Mouse (Mus musculus) left cerebral cortex, postnatal 10 days (tissue): ENCODE measurements at regions not wholly inside any gene's neighbourhood (a gene's known extent, or its start where the extent isn't known, plus 50 kb on each side); places are given as distances from the start of the nearest gene placed in this dataset.

ENCODE experiments used
- DNase-seq, 2 experiments: peaks; one replicate each; pipeline ENCODE4 v3.0.0; 2021 to 2022; ENCODE audit warnings: low spot score in 2 of 2, mixed read lengths in 1 of 2; ENCODE audit errors: extremely low spot score in 1 of 2
- intact Hi-C: fragments of 180-260 bp; cut with DNase I; formaldehyde crosslinking; loops from one replicate; pipeline ENCODE4 v1.15.1; 2025

DNA sequence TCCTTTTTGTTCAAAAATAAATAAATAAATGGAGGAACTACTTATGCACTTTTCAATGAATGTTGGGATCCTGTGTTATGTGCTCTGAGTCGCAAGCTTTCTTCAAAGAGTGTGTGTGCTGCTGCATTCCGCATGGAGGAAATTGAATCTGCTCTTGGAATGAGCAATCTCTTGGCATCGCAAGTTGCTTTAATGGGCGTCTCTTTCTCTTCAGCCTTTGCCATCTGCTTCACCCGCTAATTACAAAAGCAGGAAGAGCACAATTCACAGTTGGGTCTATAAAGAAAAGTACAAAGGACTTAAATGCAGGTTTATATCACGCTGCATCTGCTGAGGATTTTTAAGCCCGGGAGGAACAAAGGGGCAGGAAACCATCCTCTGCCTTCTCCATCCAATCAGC is 272.5 kb upstream of the Lrig3 start:
- intact Hi-C loops = no loop called here
- DNase-seq = no peak

DNA sequence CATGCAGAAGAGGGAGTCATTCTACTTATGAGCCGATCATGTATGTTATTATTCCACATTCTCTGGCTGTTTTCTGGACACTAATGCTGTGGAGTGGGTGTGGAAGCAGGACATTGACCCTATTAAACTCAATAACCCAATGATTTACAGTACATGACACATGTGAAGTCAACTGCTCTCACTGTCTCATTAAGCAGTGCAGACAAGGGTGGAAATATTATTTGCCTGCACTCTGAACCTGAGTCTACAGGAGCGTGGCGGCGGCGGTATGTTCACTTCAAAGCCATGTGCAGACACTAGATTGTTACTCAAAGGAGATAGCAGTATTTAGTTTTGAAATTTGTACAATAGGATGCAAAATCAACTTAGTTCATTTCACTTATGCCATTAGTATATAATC is 269.8 kb upstream of the Lrig3 start:
- no peak for DNase-seq
- intact Hi-C loops = no loop called here

- DNase-seq = peak; percentile 38 to 86
- intact Hi-C loops = loop anchor here (2.0 to 5.0 kb wide), 2 partner anchors 607 to 806 kb away; no protein-coding TSS in a partner anchor
These were observed 240.8 kb upstream of the Lrig3 start for GRCm38 (mm10) chr10:125725077-125725680.

DNA sequence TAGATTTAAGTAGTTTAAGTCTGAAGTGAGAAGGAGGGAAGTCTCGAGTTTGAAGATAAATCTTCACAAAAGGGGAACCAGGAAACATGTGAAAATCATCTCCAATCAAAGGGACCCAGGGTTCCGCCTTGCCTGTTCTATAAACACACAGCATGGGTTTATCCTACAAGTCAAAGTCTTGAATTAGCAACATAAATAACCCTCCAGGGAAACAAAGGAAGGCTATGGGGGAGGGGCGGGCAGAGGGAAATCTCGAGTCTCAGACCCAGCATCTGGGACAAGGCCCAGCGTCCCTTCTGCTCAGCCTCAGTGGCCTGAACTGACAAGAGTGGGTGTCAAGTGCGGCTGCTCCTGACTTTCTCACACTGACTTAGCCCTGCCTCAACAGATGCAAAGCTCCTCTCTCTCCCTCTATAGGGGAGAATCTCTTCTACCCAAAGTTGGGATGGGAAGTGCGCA is 240.3 kb upstream of the Lrig3 start:
- DNase-seq = peak in 1 of 2 experiments; percentile 79
- intact Hi-C loops = loop anchor here (2.0 to 5.0 kb wide), 2 partner anchors 607 to 805 kb away; no protein-coding TSS in a partner anchor

DNA sequence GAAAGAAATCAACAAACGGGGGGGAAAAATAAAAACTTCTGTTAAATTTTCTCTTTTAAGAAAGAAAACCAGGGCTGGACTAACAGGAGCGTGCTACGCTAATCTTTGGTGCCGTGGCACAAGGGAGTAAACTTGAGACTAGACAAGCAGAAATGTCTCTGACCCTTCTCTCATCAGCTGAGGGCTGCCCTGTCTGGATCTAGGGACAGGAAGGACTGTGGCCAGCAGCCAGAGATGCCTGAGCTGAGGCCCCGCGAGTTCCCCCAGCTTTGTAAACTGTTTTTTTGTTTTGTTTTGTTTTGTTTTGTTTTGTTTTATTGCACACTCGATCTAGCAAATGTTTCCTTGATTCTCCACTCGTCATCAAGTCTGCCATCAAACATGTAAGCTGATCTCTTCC is 239.4 kb upstream of the Lrig3 start:
- peak in 1 of 2 experiments; percentile 48 for DNase-seq
- intact Hi-C loops = loop anchor here (5.0 kb wide), 1 partner anchor 606 kb away; no protein-coding TSS in a partner anchor

DNA sequence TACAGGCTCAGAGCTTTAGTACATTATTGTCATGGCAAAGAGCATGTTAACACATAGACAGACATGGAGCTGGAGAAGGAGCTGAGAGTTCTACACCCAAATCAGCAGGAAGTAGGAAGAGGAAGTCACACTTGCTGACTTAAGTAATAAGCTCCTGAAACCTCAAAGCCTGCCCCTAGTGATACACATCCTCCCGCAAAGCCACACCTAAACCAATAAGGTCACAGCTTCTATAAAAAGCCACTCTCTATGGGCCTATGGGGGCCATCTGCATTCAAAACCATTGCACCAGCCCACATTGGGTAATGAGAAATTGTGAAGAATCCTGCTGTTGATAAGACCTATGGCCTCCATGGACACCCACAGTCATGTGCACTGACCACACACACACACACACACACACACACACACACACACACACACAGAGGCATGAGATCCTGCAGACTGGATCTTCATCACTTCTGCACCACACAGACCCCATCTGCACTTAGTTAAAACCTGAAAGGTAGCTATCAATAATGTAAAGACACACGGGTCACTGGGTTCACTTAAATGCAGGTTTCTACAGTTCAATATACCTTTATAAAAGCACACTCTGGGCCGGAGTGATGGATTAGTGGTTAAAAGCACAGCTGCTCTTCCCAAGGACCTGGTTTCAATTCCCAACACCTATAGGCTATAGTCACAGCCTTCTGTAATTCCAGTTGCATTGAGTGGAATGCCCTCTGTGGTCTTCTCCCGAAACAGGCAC is 230.0 kb upstream of the Lrig3 start:
- intact Hi-C loops = no loop called here
- DNase-seq = no peak

- intact Hi-C loops = no loop called here
These were observed 222.8 kb upstream of the Lrig3 start for GRCm38 (mm10) chr10:125743181-125743580.

DNA sequence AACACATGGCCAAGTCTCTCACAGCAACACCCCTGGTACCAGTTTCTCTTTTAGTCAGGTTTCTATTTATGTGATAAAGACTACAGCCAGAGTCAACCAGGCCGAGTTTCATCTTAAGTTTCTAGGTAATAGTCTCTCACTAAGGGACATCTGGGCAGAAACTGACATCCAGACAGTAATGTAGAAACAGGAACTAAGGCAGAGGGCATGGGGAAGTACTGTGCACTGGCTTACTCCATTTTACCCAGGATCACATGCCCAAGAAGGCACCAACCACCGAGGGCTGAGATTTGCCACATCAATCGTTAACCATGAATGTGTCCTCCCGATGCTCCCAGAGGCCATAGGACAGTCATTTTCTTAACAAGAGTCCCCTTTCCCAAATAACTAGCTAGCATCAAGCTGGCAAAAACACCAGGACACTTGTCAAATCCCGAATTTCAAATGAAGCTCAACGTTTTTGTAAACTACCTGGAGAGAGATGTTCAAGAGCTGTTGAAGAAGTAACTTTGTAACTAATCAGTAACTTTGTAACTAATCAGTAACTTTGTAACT is 216.9 kb upstream of the Lrig3 start:
- intact Hi-C loops = no loop called here
- no peak for DNase-seq

More at GRCm38 (mm10) chr10:125743181-125743580, 222.8 kb upstream of the Lrig3 start:
- DNase-seq = no peak

GRCm38 (mm10) chr10:125752506-125753218 is 213.3 kb upstream of the Lrig3 start:
- DNase-seq = no peak
- intact Hi-C loops = no loop called here

- no peak for DNase-seq
- intact Hi-C loops = no loop called here
These were observed 206.8 kb upstream of the Lrig3 start for GRCm38 (mm10) chr10:125759171-125759570.

DNA sequence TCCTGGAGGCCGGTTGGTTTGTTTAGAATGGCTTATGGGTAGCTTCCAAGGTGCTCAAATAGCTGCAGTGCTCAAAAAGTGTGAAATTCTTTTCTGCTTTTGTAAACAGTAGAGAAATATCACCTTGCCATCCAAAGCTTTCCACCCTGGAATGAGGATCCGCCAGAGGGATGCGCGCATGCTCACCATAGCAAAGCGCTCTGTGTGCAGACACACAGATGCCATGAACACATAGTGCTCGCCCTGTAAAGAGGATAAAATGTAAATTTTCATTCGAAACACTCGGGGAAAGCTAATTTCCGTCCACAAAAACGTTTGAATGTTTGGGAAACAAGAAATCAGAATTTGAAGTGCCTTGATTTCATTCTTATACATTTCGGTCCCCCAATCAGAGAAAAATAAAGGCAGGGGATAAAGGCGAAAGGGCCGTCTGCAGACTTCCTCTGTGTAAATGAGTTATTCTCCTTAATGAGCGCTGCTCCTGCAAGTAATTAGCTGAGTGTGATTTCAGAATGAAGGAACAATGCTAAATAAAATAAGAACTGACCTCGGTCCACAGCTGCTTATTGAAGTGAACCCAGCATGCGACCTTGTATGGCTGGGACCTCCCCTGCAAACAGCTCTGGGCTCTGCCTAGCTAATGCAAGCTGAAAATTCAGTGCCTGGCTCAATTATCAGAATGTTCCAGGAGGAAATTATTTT is 203.4 kb upstream of the Lrig3 start:
- DNase-seq = no peak
- intact Hi-C loops = no loop called here

DNA sequence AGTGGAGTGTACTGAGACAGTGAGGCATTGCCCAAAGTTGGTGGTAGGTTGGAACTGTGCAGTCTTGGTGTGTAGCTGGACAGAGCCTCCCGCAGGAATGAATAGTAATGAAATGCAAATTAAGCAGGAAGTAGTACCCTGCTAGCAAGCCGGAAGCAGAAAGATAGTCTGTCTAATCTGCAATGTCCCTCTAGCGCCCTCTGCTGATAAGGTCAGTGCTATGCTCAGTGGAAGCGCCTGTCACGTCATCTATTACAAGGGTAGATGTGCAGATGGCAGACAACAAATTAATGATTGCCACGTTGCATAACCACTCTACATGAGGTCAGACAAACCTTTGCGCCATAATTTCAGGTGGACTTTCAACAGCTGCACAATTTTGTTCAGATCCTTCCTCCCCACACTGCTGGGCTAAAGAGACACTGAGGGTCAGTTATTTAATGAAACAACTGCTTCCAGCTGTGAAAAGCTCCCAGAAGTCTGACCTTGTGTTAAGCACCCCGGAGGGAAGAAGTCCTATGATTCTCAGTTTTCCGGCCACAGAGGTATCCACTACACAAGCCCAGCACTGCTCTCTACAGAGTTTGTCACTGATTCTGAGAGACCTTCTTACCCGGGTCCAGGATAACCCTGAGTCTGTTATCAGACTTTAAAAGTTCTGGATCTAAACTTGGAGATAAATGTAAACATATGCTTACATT is 201.4 kb upstream of the Lrig3 start:
- peak in 1 of 2 experiments; percentile 53 for DNase-seq
- intact Hi-C loops = no loop called here

DNA sequence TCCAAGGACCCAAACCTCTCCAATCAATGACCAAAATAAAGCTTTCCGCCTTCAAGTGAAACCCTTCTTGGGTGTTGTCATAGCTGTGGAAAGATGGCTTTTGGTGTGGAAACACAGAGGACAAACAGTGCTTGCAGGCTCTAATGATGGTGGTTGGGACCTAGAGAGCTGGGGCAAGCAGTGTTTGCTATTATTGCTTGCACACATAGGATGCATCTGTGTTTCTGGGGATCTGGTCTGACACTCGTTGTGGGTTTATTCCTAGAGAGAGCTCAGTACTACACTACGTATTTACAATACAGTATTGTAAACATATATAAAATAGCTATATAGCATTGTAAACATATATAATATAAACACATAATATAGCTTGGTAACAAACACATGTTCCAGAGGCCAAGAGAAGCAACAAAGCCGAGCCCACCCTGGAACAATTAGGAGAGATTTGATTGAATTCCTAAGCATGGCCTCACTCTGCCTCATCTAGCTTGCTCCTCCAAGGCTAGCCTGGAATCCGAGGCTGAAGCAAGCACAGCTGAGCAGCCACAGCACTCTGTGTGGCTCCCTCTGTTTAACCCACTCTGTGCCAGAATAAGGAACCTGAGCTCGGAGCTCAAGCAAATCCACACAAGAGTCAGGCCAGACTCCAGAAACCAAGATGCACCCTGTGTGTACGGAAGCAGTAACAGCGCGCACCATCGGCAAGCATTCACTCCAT is 200.7 kb upstream of the Lrig3 start:
- intact Hi-C loops = no loop called here
- no peak for DNase-seq

- intact Hi-C loops = no loop called here
- no peak for DNase-seq
These were observed 197.7 kb upstream of the Lrig3 start for GRCm38 (mm10) chr10:125768281-125768680.

DNA sequence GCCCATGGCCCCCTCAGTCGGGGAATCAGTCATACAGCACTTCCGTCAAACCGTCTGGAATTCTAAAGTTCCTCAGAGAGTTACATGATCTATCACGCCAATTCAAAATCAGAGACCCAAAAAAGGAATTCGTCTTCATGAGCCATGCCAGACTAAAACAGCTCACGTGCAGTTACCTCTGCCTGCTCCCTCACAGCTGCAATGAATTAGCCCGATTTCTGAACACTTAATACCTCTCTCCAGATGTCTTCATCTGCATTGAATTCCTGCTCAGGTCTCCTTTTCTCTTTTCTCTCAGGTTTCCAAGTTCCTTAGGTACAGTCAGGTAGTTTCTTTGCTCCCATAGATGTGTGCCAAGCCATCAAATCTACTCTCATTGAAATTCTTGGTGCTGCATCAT is 192.4 kb upstream of the Lrig3 start:
- DNase-seq = no peak
- intact Hi-C loops = no loop called here

DNA sequence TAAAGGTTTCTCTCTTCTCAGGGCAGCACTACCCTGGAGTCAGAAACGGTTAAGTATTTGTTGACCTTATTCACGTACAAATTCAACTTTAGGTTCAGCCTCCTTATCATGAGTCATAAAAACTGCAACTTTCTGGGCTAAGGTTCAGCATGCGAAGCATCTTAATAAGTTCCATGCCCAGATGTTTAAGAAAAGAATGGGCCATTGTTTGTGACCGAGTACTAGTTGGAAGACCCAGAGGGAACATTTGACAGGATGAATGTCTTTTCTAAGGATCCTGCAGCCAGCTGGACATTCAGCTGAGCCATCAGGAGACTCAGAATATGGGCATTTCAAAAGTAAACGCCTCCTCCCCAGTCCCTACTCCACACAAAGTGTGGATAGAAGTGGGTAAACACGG is 183.5 kb upstream of the Lrig3 start:
- DNase-seq = no peak
- intact Hi-C loops = no loop called here

GRCm38 (mm10) chr10:125784896-125785295 is 181.1 kb upstream of the Lrig3 start:
- DNase-seq = peak in 1 of 2 experiments; percentile 35
- intact Hi-C loops = loop anchor here (5.0 kb wide), 1 partner anchor 547 kb away; no protein-coding TSS in a partner anchor
